Mouse (Mus musculus): Measurements from ENCODE around the gene Dpf2. TPM values are rescaled to one million over a fixed set of nuclear protein-coding genes. Genes with fewer than 3 reads are reported as not detected.

Gene Dpf2
- polyA plus RNA-seq, 1 experiment from 2014 or later, result 49.9 TPM

GRCm38 (mm10) chr19:5938516-5938915, 25.7 kb upstream of the Dpf2 start:
- Histone ChIP-seq H3K9ac (ENCODE audit: low read depth, low read length) (no peak overlapping the region), H3K4me1 (replicated peaks; ENCODE audit: control insufficient read depth, insufficient read depth, low read length) (peaks cover 3% of the 10 kb centered on the region), H3K27ac (ENCODE audit: low read depth, low read length) (no peak overlapping the region), H3K4me3 (ENCODE audit: low read depth, low read length) (no peak overlapping the region), H3K4me2 (replicated peaks; ENCODE audit: low read depth) (no peak overlapping the region), H3K9me3 (ENCODE audit: control insufficient read depth) (no peaks in the 10 kb centered on the region), H3K36me3 (ENCODE audit: control insufficient read depth, insufficient read depth) (peaks cover 31% of the 10 kb centered on the region; the same call in 1 of the 2 replicates), H3K27me3 (replicated peaks; ENCODE audit: control insufficient read depth, insufficient read depth, low read length) (no peaks in the 10 kb centered on the region)
- TF ChIP-seq CTCF (IDR thresholded peaks at IDR 0.05; ENCODE audit: low read depth), result no peak
- ATAC-seq, result no peak
- 55% methylated on average over 6 of the region's 6 CpGs for WGBS

- no peak overlapping the region for H3K4me3 ChIP-seq (ENCODE audit: low read depth, low read length)
- no peaks in the 10 kb centered on the region for H3K27me3 ChIP-seq (replicated peaks; ENCODE audit: control insufficient read depth, insufficient read depth, low read length)
- H3K9me3 ChIP-seq (ENCODE audit: control insufficient read depth), result no peaks in the 10 kb centered on the region
- H3K27ac ChIP-seq (ENCODE audit: low read depth, low read length), result no peak overlapping the region
- H3K36me3 ChIP-seq (ENCODE audit: control insufficient read depth, insufficient read depth), result peaks cover 25% of the 10 kb centered on the region; the same call in 1 of the 2 replicates
- H3K9ac ChIP-seq (ENCODE audit: low read depth, low read length), result no peak overlapping the region
- no peak for TF ChIP-seq CTCF (IDR thresholded peaks at IDR 0.05; ENCODE audit: low read depth)
- no peak overlapping the region for H3K4me2 ChIP-seq (replicated peaks; ENCODE audit: low read depth)
- whole genome bisulfite sequencing, result 23% methylated on average over 14 of the region's 14 CpGs
- peaks cover 3% of the 10 kb centered on the region for H3K4me1 ChIP-seq (replicated peaks; ENCODE audit: control insufficient read depth, insufficient read depth, low read length)
- ATAC-seq, result no peak
Observed at GRCm38 (mm10) chr19:5937836-5938406, 25.1 kb upstream of the Dpf2 start.

GRCm38 (mm10) chr19:5937095-5937835, 24.5 kb upstream of the Dpf2 start:
- no peak for TF ChIP-seq CTCF (IDR thresholded peaks at IDR 0.05; ENCODE audit: low read depth)
- Histone ChIP-seq H3K4me1 (replicated peaks; ENCODE audit: control insufficient read depth, insufficient read depth, low read length) (peaks cover 3% of the 10 kb centered on the region), H3K4me2 (replicated peaks; ENCODE audit: low read depth) (no peak overlapping the region), H3K4me3 (ENCODE audit: low read depth, low read length) (no peak overlapping the region), H3K27ac (ENCODE audit: low read depth, low read length) (no peak overlapping the region), H3K9ac (ENCODE audit: low read depth, low read length) (no peak overlapping the region), H3K9me3 (ENCODE audit: control insufficient read depth) (no peaks in the 10 kb centered on the region), H3K36me3 (ENCODE audit: control insufficient read depth, insufficient read depth) (peaks cover 22% of the 10 kb centered on the region; the same call in 1 of the 2 replicates), H3K27me3 (replicated peaks; ENCODE audit: control insufficient read depth, insufficient read depth, low read length) (no peaks in the 10 kb centered on the region)
- ATAC-seq, result no peak
- 80% methylated on average over 21 of the region's 21 CpGs for WGBS

GRCm38 (mm10) chr19:5935691-5936090, 22.9 kb upstream of the Dpf2 start:
- no peaks in the 10 kb centered on the region for H3K27me3 ChIP-seq (replicated peaks; ENCODE audit: control insufficient read depth, insufficient read depth, low read length)
- H3K27ac ChIP-seq (ENCODE audit: low read depth, low read length), result peak overlapping the region; percentile 28; the same call in 1 of the 2 replicates
- ATAC-seq, result no peak
- no peak overlapping the region for H3K4me3 ChIP-seq (ENCODE audit: low read depth, low read length)
- no peak for TF ChIP-seq CTCF (IDR thresholded peaks at IDR 0.05; ENCODE audit: low read depth)
- H3K4me1 ChIP-seq (replicated peaks; ENCODE audit: control insufficient read depth, insufficient read depth, low read length), result peaks cover 3% of the 10 kb centered on the region
- WGBS, result 45% methylated on average over 5 of the region's 5 CpGs
- H3K9ac ChIP-seq (ENCODE audit: low read depth, low read length), result no peak overlapping the region
- H3K36me3 ChIP-seq (ENCODE audit: control insufficient read depth, insufficient read depth), result peaks cover 10% of the 10 kb centered on the region; the same call in 1 of the 2 replicates
- H3K4me2 ChIP-seq (replicated peaks; ENCODE audit: low read depth), result 0 out of 2 replicates have a peak overlapping the region, but pooled peaks have one; percentile 13
- no peaks in the 10 kb centered on the region for H3K9me3 ChIP-seq (ENCODE audit: control insufficient read depth)

- H3K27me3 ChIP-seq (replicated peaks; ENCODE audit: control insufficient read depth, insufficient read depth, low read length), result no peaks in the 10 kb centered on the region
- no peaks in the 10 kb centered on the region for H3K9me3 ChIP-seq (ENCODE audit: control insufficient read depth)
- H3K36me3 ChIP-seq (ENCODE audit: control insufficient read depth, insufficient read depth), result peaks cover 6% of the 10 kb centered on the region; the same call in 1 of the 2 replicates
- no peak overlapping the region for H3K9ac ChIP-seq (ENCODE audit: low read depth, low read length)
- H3K27ac ChIP-seq (ENCODE audit: low read depth, low read length), result peak overlapping the region; percentile 28; the same call in 1 of the 2 replicates
- TF ChIP-seq CTCF (IDR thresholded peaks at IDR 0.05; ENCODE audit: low read depth), result no peak
- no peak overlapping the region for H3K4me3 ChIP-seq (ENCODE audit: low read depth, low read length)
- peak; percentile 49; the same call in 1 of the 2 replicates for ATAC-seq
- 14% methylated on average over 3 of the region's 3 CpGs for WGBS
- H3K4me2 ChIP-seq (replicated peaks; ENCODE audit: low read depth), result 0 out of 2 replicates have a peak overlapping the region, but pooled peaks have one; percentile 13
- peaks cover 3% of the 10 kb centered on the region for H3K4me1 ChIP-seq (replicated peaks; ENCODE audit: control insufficient read depth, insufficient read depth, low read length)
Observed at GRCm38 (mm10) chr19:5935266-5935665, 22.5 kb upstream of the Dpf2 start.
